Mouse (Mus musculus) bone marrow macrophage, adult 2 months (primary cell): ENCODE measurements around the gene Rab3il1. TPM values are rescaled to one million over a fixed set of nuclear protein-coding genes. Genes with fewer than 3 reads are reported as not detected.

Source experiments
- H3K27ac ChIP-seq: 2 replicates; pipeline ENCODE4 v1.5.1; 2012; ENCODE audit warnings: low read depth, low read length; ENCODE audit not compliant: insufficient read depth
- H3K4me1 ChIP-seq: 2 replicates; pipeline ENCODE4 v1.6.1; 2012; ENCODE audit warnings: low read length; ENCODE audit not compliant: control insufficient read depth, insufficient read depth
- H3K4me3 ChIP-seq: 2 replicates; pipeline ENCODE4 v1.5.1; 2012; ENCODE audit warnings: mild to moderate bottlenecking, low read length, moderate library complexity; ENCODE audit not compliant: insufficient read depth
- CTCF ChIP-seq: IDR thresholded peaks from 2 replicates; pipeline ENCODE4 v1.5.1; 2012; ENCODE audit warnings: low read depth, mild to moderate bottlenecking, low read length, moderate library complexity
- POLR2A ChIP-seq: IDR thresholded peaks from 2 replicates; pipeline ENCODE4 v1.6.1; 2012; ENCODE audit warnings: mild to moderate bottlenecking, low read depth, low read length, borderline replicate concordance
- polyA plus RNA-seq: library from polyadenylated mRNA; stranded (reverse); fragments of >200 nt; gene quantifications from 2 replicates; pipeline ENCODE4 v1.2.4, GENCODE M21; 2012; ENCODE audit not compliant: missing spikeins, insufficient read depth, insufficient read length

Gene Rab3il1
- polyA plus RNA-seq = 156 and 178 TPM in 2 replicates

- Histone ChIP-seq H3K4me3 (no peak within 1 kb of the TSS), H3K27ac (no peak within 1 kb of the TSS), H3K4me1 (no peaks in the 10 kb centered on the region)
- TF ChIP-seq CTCF = no peak
Measured at GRCm38 (mm10) chr19:10001206-10001969, at the start of gene Rab3il1, which contains the start of gene Best1. Gene Rab3il1 (plus strand): TSS chr19:10001669. Gene Best1 (minus strand): TSS chr19:10001633.

DNA sequence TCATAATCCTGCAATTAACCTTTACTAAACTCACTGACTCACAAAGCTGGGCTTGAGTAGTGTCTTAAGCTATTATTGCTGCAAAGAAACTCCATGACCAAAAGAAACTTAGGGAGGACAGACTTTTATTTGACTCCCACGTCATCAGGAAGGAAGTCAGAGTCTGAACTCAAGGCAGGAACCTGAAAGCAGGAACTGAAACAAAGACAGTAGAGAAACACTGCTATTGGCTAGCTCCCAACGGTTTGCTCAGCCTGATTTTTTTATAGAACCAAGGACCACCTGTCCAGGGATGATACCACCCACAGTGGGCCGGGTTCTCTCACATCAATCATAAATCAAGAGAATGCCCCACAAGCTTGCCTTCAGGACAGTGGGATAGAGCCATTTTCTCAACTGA lies 49.1 kb upstream of the Rab3il1 start:
- H3K27ac ChIP-seq = peak overlapping the region; percentile 97
- peaks cover 42% of the 10 kb centered on the region for H3K4me1 ChIP-seq
- no peak overlapping the region for H3K4me3 ChIP-seq
- TF ChIP-seq POLR2A = no peak
- no peak for TF ChIP-seq CTCF

DNA sequence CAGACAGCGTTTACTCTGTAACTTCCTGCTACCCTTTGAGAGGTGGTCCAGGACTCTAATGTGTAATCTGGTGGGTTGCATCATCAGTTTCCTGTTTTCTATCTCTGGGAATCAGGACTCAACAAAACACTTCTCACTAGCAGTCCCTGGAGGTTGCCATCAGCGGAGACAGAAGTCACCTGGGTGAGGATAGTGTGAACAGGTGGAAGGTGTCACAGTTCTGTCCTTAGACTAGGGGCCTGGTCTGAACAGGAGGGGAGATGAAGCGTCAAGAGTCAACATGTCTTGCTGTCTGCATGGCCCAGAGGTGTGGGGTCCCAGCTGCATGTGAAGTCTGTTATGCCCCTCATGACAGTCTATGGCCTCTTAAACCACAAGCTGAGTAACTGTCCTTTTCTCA lies 48.6 kb upstream of the Rab3il1 start:
- H3K27ac ChIP-seq = peak overlapping the region; percentile 97
- H3K4me3 ChIP-seq = no peak overlapping the region
- TF ChIP-seq CTCF (no peak), POLR2A (no peak)
- peaks cover 45% of the 10 kb centered on the region for H3K4me1 ChIP-seq

DNA sequence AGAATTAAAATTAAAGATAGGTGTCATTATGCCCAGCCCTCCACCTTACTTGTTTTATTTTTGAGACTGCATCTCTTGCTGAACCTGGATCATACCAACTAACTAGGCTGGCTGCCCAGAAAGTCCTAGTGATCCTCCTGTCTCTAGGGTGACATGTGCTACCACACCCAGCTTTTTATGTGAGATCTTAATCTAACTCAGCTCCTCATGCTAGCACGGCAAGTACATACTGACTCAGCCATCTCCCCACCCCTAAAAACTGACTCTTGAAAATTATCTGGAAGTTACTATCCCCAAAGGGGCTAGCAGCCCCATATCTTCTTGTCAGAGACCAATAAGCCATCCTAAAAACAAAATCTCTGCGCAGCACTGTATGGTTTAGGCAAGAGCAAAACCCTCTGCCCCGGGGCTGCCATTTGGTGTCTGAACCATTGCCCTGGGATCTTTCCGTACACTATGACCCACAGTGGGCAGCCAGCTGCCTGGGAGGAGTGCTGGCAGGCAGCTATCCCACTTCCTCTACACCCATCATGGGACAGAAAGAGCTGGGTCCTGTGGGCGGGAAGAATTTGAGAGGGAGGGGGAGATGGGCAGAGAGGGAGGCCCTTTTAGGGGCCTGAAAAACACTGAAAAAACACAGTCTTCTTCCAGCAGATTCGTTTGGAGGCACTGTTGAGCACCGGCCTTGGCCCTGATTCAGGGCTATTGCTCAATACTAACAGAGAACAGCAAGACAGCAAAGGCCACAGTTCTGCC lies 47.2 kb upstream of the Rab3il1 start:
- Histone ChIP-seq H3K27ac (peak overlapping the region; percentile 99), H3K4me3 (peak overlapping the region; percentile 63), H3K4me1 (peaks cover 50% of the 10 kb centered on the region)
- TF ChIP-seq POLR2A (no peak), CTCF (no peak)

GRCm38 (mm10) chr19:9954811-9955202 lies 46.7 kb upstream of the Rab3il1 start:
- TF ChIP-seq POLR2A (no peak), CTCF (no peak)
- peaks cover 53% of the 10 kb centered on the region for H3K4me1 ChIP-seq
- H3K27ac ChIP-seq = peak overlapping the region; percentile 99
- H3K4me3 ChIP-seq = peak overlapping the region; percentile 63

DNA sequence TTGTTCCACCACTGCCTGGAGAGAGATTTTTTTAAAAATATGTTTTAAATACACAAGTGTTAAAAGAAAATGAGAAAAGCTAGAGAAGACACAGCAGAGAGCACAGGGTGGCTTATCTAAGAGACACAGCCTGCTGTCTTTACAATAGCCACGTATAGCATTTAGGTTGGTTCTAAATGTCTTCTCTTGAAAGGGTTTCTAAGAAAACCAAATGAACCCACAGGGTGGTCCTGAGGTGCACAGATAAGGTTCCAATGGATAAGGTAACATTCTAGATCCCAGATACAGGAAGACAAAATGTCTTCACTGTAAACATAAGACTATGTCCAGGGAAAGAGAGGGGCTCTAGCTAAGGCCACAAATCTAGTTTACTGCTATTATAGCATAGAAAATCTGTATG lies 46.0 kb upstream of the Rab3il1 start:
- Histone ChIP-seq H3K4me3 (peak overlapping the region; percentile 63), H3K4me1 (peaks cover 53% of the 10 kb centered on the region), H3K27ac (peak overlapping the region; percentile 99)
- TF ChIP-seq POLR2A (no peak), CTCF (no peak)

GRCm38 (mm10) chr19:9956624-9957388 lies 44.7 kb upstream of the Rab3il1 start:
- Histone ChIP-seq H3K27ac (peak overlapping the region; percentile 99), H3K4me3 (no peak overlapping the region)

GRCm38 (mm10) chr19:9957965-9958364 lies 43.5 kb upstream of the Rab3il1 start:
- H3K27ac ChIP-seq = peak overlapping the region; percentile 99
- TF ChIP-seq CTCF (no peak), POLR2A (no peak)
- H3K4me3 ChIP-seq = no peak overlapping the region
- H3K4me1 ChIP-seq = peaks cover 45% of the 10 kb centered on the region

More at GRCm38 (mm10) chr19:9956624-9957388, 44.7 kb upstream of the Rab3il1 start:
- TF ChIP-seq CTCF (no peak), POLR2A (no peak)
- H3K4me1 ChIP-seq = peaks cover 54% of the 10 kb centered on the region

DNA sequence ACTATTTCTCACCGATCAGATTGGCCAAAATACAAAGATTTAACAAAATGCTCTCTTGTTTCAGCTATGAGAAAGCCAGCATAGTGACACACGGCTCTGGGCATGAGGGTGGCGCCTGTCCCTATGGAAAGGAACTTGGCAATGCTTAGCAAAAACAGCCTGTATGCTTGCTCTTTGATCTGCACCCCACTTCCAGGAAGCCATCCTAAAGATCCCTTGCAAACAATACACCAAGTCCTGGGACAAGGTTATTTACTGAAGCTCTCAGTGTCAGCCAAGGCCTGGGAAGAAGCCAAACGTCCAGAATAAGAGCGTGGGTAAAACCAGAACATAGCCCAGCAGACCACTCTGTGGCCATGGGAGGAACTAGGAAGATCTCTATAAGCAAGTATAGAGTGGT lies 40.7 kb upstream of the Rab3il1 start:
- H3K4me1 ChIP-seq = peaks cover 54% of the 10 kb centered on the region
- TF ChIP-seq CTCF (no peak), POLR2A (no peak)
- H3K4me3 ChIP-seq = no peak overlapping the region
- no peak overlapping the region for H3K27ac ChIP-seq
